Mouse (Mus musculus): ENCODE measurements around the gene Ifne. TPM values are rescaled to one million over a fixed set of nuclear protein-coding genes. Genes with fewer than 3 reads are reported as not detected.
"Not testable (repeated sequence)": the region's sequence is repeated elsewhere in the genome, so short reads cannot be mapped to it uniquely, and the experiment has no call there.

Gene Ifne
- polyA plus RNA-seq, 1 experiment from 2014 or later, result not detected

GRCm38 (mm10) chr4:88845334-88845733 lies 34.7 kb downstream of the Ifne start:
- H3K4me1 ChIP-seq (ENCODE audit: insufficient read depth), result no peaks in the 10 kb centered on the region
- H3K4me2 ChIP-seq, result no peak overlapping the region
- no peaks in the 10 kb centered on the region for H3K36me3 ChIP-seq (ENCODE audit: insufficient read depth)
- TF ChIP-seq CTCF (IDR thresholded peaks at IDR 0.05; ENCODE audit: low read depth), result no peak
- WGBS, result 34% methylated on average over 2 of the region's 2 CpGs
- H3K9ac ChIP-seq, result no peak overlapping the region
- no peak overlapping the region for H3K4me3 ChIP-seq (ENCODE audit: low read depth, low read length)
- ATAC-seq (ENCODE audit: insufficient read depth) (no peak), DNase-seq (no peak)
- no peaks in the 10 kb centered on the region for H3K9me3 ChIP-seq (ENCODE audit: low read depth, low read length)
- H3K27me3 ChIP-seq (ENCODE audit: insufficient read depth, low read length), result no peaks in the 10 kb centered on the region
- H3K27ac ChIP-seq (ENCODE audit: low read depth), result no peak overlapping the region

GRCm38 (mm10) chr4:88841438-88841911 lies 38.5 kb downstream of the Ifne start, which contains the start of gene Ifna4:
Gene Ifna4 (plus strand): TSS chr4:88841861.
- Histone ChIP-seq H3K4me2 (no peak within 1 kb of the TSS), H3K27me3 (ENCODE audit: insufficient read depth, low read length) (no peaks in the 10 kb centered on the region), H3K4me3 (ENCODE audit: low read depth, low read length) (no peak within 1 kb of the TSS), H3K4me1 (ENCODE audit: insufficient read depth) (no peaks in the 10 kb centered on the region), H3K9me3 (ENCODE audit: low read depth, low read length) (no peaks in the 10 kb centered on the region), H3K27ac (ENCODE audit: low read depth) (no peak within 1 kb of the TSS), H3K9ac (no peak within 1 kb of the TSS), H3K36me3 (ENCODE audit: insufficient read depth) (no peaks in the 10 kb centered on the region)
- DNase-seq (no peak), ATAC-seq (ENCODE audit: insufficient read depth) (no peak)
- no peak for TF ChIP-seq CTCF (IDR thresholded peaks at IDR 0.05; ENCODE audit: low read depth)
- 41% methylated on average over 2 of the region's 2 CpGs for WGBS

GRCm38 (mm10) chr4:88840058-88840457 lies 39.9 kb downstream of the Ifne start:
- WGBS, result 50% methylated on average over 3 of the region's 3 CpGs
- no peak for ATAC-seq (ENCODE audit: insufficient read depth)
- H3K27ac ChIP-seq (ENCODE audit: low read depth), result no peak overlapping the region
- H3K4me1 ChIP-seq (ENCODE audit: insufficient read depth), result no peaks in the 10 kb centered on the region
- DNase-seq, result no peak
- H3K27me3 ChIP-seq (ENCODE audit: insufficient read depth, low read length), result no peaks in the 10 kb centered on the region
- H3K9me3 ChIP-seq (ENCODE audit: low read depth, low read length), result no peaks in the 10 kb centered on the region
- H3K4me2 ChIP-seq, result no peak overlapping the region
- H3K9ac ChIP-seq, result no peak overlapping the region
- no peak overlapping the region for H3K4me3 ChIP-seq (ENCODE audit: low read depth, low read length)
- TF ChIP-seq CTCF (IDR thresholded peaks at IDR 0.05; ENCODE audit: low read depth), result no peak
- no peaks in the 10 kb centered on the region for H3K36me3 ChIP-seq (ENCODE audit: insufficient read depth)

- TF ChIP-seq CTCF (IDR thresholded peaks at IDR 0.05; ENCODE audit: low read depth), result peak; percentile 53
- Histone ChIP-seq H3K4me1 (ENCODE audit: insufficient read depth) (no peaks in the 10 kb centered on the region), H3K4me2 (no peak overlapping the region), H3K9me3 (ENCODE audit: low read depth, low read length) (no peaks in the 10 kb centered on the region), H3K27me3 (ENCODE audit: insufficient read depth, low read length) (no peaks in the 10 kb centered on the region), H3K4me3 (ENCODE audit: low read depth, low read length) (no peak overlapping the region), H3K36me3 (ENCODE audit: insufficient read depth) (no peaks in the 10 kb centered on the region), H3K27ac (ENCODE audit: low read depth) (no peak overlapping the region), H3K9ac (no peak overlapping the region)
- WGBS, result 42% methylated on average over 3 of the region's 3 CpGs
- DNase-seq (peak; percentile 52), ATAC-seq (ENCODE audit: insufficient read depth) (no peak)
These were observed 41.2 kb downstream of the Ifne start for GRCm38 (mm10) chr4:88838828-88839227.

- H3K27ac ChIP-seq (ENCODE audit: low read depth); H3K36me3 ChIP-seq (ENCODE audit: insufficient read depth); H3K4me3 ChIP-seq (ENCODE audit: low read depth, low read length); ATAC-seq (ENCODE audit: insufficient read depth); H3K4me2 ChIP-seq; DNase-seq; H3K9ac ChIP-seq; H3K4me1 ChIP-seq (ENCODE audit: insufficient read depth); H3K27me3 ChIP-seq (ENCODE audit: insufficient read depth, low read length); H3K9me3 ChIP-seq (ENCODE audit: low read depth, low read length): not testable (repeated sequence)
- WGBS, result 82% methylated on average over 1 of the region's 1 CpGs
These were observed 44.8 kb downstream of the Ifne start, which contains the start of gene Ifna5 for GRCm38 (mm10) chr4:88835225-88835624. Gene Ifna5 (plus strand): TSS chr4:88835525.

GRCm38 (mm10) chr4:88830523-88830922 lies 49.5 kb downstream of the Ifne start:
- H3K4me1 ChIP-seq (ENCODE audit: insufficient read depth), result no peaks in the 10 kb centered on the region
- no peak overlapping the region for H3K9ac ChIP-seq
- H3K4me3 ChIP-seq (ENCODE audit: low read depth, low read length), result no peak overlapping the region
- no peak for ATAC-seq (ENCODE audit: insufficient read depth)
- peak; percentile 63 for DNase-seq
- H3K9me3 ChIP-seq (ENCODE audit: low read depth, low read length), result no peaks in the 10 kb centered on the region
- 30% methylated on average over 4 of the region's 4 CpGs for WGBS
- H3K4me2 ChIP-seq, result no peak overlapping the region
- no peaks in the 10 kb centered on the region for H3K27me3 ChIP-seq (ENCODE audit: insufficient read depth, low read length)
- TF ChIP-seq CTCF (IDR thresholded peaks at IDR 0.05; ENCODE audit: low read depth), result peak; percentile 45
- H3K27ac ChIP-seq (ENCODE audit: low read depth), result no peak overlapping the region
- H3K36me3 ChIP-seq (ENCODE audit: insufficient read depth), result no peaks in the 10 kb centered on the region

MicroRNA genes within 50 kb of the gene (microRNA counts, 519-probe panel; counts per million panel counts)
- 2,681 counts per million, percentile 49 among the panel's probes with 10 or more counts for microRNA mmu-miR-31

Small RNAs within 50 kb of the gene (microRNA-seq; reads per million reads assigned to microRNA genes)
- 470 reads per million, percentile 65 among the genes with 10 or more reads in this experiment for gene Mir31 (ENCODE audit: borderline number of aligned reads)

Other genes with a start within 250 kb of the Ifne start
- not detected in 2 replicates for gene C87499, start 245.8 kb downstream of the Ifne start, polyA plus RNA-seq (2014; fragmentation: Nextera tagmentation; extraction: Ambion mirVana)
- gene Ifna13, start 235.7 kb downstream of the Ifne start, polyA plus RNA-seq (2014; fragmentation: Nextera tagmentation; extraction: Ambion mirVana), result not detected in 2 replicates
- gene Ifna16, start 203.3 kb downstream of the Ifne start, polyA plus RNA-seq (2014; fragmentation: Nextera tagmentation; extraction: Ambion mirVana), result not detected in 2 replicates
- gene Ifna2, start 196.3 kb downstream of the Ifne start, polyA plus RNA-seq (2014; fragmentation: Nextera tagmentation; extraction: Ambion mirVana), result not detected in 2 replicates
- not detected in 2 replicates for gene Ifnab, start 188.8 kb downstream of the Ifne start, polyA plus RNA-seq (2014; fragmentation: Nextera tagmentation; extraction: Ambion mirVana)
- gene Gm26566, start 158.4 kb downstream of the Ifne start, polyA plus RNA-seq (2014; fragmentation: Nextera tagmentation; extraction: Ambion mirVana), result 1.1 TPM in 2 replicates
- gene Klhl9, start 157.7 kb downstream of the Ifne start, polyA plus RNA-seq (2014; fragmentation: Nextera tagmentation; extraction: Ambion mirVana), result 117 TPM in 2 replicates
- gene Gm13271, start 125.3 kb downstream of the Ifne start, polyA plus RNA-seq (2014; fragmentation: Nextera tagmentation; extraction: Ambion mirVana), result not detected in 2 replicates
- gene Gm13283, start 120.1 kb downstream of the Ifne start, polyA plus RNA-seq (2014; fragmentation: Nextera tagmentation; extraction: Ambion mirVana), result 0.27 and 0.33 TPM in 2 replicates
- 0.60 TPM in 1 of 2 replicates, not detected in the other for gene Gm13290, start 106.4 kb downstream of the Ifne start, polyA plus RNA-seq (2014; fragmentation: Nextera tagmentation; extraction: Ambion mirVana)
- not detected in 2 replicates for gene Gm13289, start 103.3 kb downstream of the Ifne start, polyA plus RNA-seq (2014; fragmentation: Nextera tagmentation; extraction: Ambion mirVana)
- gene Gm13272, start 100.4 kb downstream of the Ifne start, polyA plus RNA-seq (2014; fragmentation: Nextera tagmentation; extraction: Ambion mirVana), result not detected in 2 replicates
- gene Ifnz, start 98.1 kb downstream of the Ifne start, polyA plus RNA-seq (2014; fragmentation: Nextera tagmentation; extraction: Ambion mirVana), result 0.14 and 0.26 TPM in 2 replicates
- gene Gm13276, start 94.5 kb downstream of the Ifne start, polyA plus RNA-seq (2014; fragmentation: Nextera tagmentation; extraction: Ambion mirVana), result not detected in 2 replicates
- gene Gm13277, start 91.6 kb downstream of the Ifne start, polyA plus RNA-seq (2014; fragmentation: Nextera tagmentation; extraction: Ambion mirVana), result not detected in 2 replicates
- not detected in 2 replicates for gene Gm13278, start 88.7 kb downstream of the Ifne start, polyA plus RNA-seq (2014; fragmentation: Nextera tagmentation; extraction: Ambion mirVana)
- not detected in 2 replicates for gene Gm13275, start 85.7 kb downstream of the Ifne start, polyA plus RNA-seq (2014; fragmentation: Nextera tagmentation; extraction: Ambion mirVana)
- not detected in 2 replicates for gene Gm13279, start 82.8 kb downstream of the Ifne start, polyA plus RNA-seq (2014; fragmentation: Nextera tagmentation; extraction: Ambion mirVana)
- gene Gm13285, start 80.5 kb downstream of the Ifne start, polyA plus RNA-seq (2014; fragmentation: Nextera tagmentation; extraction: Ambion mirVana), result 1.2 and 1.7 TPM in 2 replicates
- gene Gm13287, start 76.9 kb downstream of the Ifne start, polyA plus RNA-seq (2014; fragmentation: Nextera tagmentation; extraction: Ambion mirVana), result not detected in 2 replicates
- gene Gm13288, start 74.7 kb downstream of the Ifne start, polyA plus RNA-seq (2014; fragmentation: Nextera tagmentation; extraction: Ambion mirVana), result 0.09 TPM in 1 of 2 replicates, not detected in the other
- not detected in 2 replicates for gene Ifna7, start 64.0 kb downstream of the Ifne start, polyA plus RNA-seq (2014; fragmentation: Nextera tagmentation; extraction: Ambion mirVana)
- gene Ifna11, start 60.2 kb downstream of the Ifne start, polyA plus RNA-seq (2014; fragmentation: Nextera tagmentation; extraction: Ambion mirVana), result not detected in 2 replicates
- gene Ifna6, start 52.8 kb downstream of the Ifne start, polyA plus RNA-seq (2014; fragmentation: Nextera tagmentation; extraction: Ambion mirVana), result not detected in 2 replicates
- gene Ifna5, start 44.7 kb downstream of the Ifne start, polyA plus RNA-seq (2014; fragmentation: Nextera tagmentation; extraction: Ambion mirVana), result not detected in 2 replicates
- gene Ifna4, start 38.3 kb downstream of the Ifne start, polyA plus RNA-seq (2014; fragmentation: Nextera tagmentation; extraction: Ambion mirVana), result not detected in 2 replicates
- not detected in 2 replicates for gene Ifna1, start 30.1 kb downstream of the Ifne start, polyA plus RNA-seq (2014; fragmentation: Nextera tagmentation; extraction: Ambion mirVana)